In genomic region chr14:121437026-121437425, GRCm38 (mm10) we compare ENCODE assay signal across 8 mouse cellular contexts. TPM values are rescaled to one million over a fixed set of nuclear protein-coding genes. Genes with fewer than 3 reads are reported as not detected.
DNase-seq lines count a peak whose midpoint lies in the region; ATAC-seq and TF ChIP-seq lines count a peak whose summit lies in the region.

No protein-coding gene starts in this region.

- no peak for TF ChIP-seq CTCF in MEL (IDR thresholded peaks at IDR 0.05 in 2 of 3, conservative IDR thresholded peaks at IDR 0.05 in 1 of 3; ENCODE audit: control insufficient read depth in 1 of 3, insufficient read depth in 1 of 3, low read depth in 2 of 3, low read length in 3 of 3, poor library complexity in 1 of 3, severe bottlenecking in 1 of 3)
- no peak for TF ChIP-seq CTCF in lung, adult 2 months (IDR thresholded peaks at IDR 0.05; ENCODE audit: insufficient read depth, low read length)

- peaks cover 0 to 6% of the 10 kb centered on the region in 2 experiments; a peak in 2 of 4 replicates for H3K4me1 ChIP-seq in MEL (ENCODE audit: control insufficient read depth in 1 of 2, insufficient read depth in 2 of 2, low read length in 2 of 2)
- peaks cover 21% of the 10 kb centered on the region for H3K4me1 ChIP-seq in heart, embryonic 16.5 days (ENCODE audit: control insufficient read depth, insufficient read depth, low read length)
- H3K4me1 ChIP-seq in lung, adult 2 months (ENCODE audit: control insufficient read depth, insufficient read depth, low read length): peaks cover 5% of the 10 kb centered on the region; the same call in 1 of the 2 replicates
- H3K4me1 ChIP-seq in hindbrain, embryonic 10.5 days (replicated peaks): no peaks in the 10 kb centered on the region; the same call in 1 of the 2 replicates

- no peak for TF ChIP-seq RAD21 in MEL (IDR thresholded peaks at IDR 0.05; ENCODE audit: low read depth, low read length)

- 41% methylated on average over 6 of the region's 6 CpGs for WGBS in heart, embryonic 16.5 days
- 35% methylated on average over 6 of the region's 6 CpGs for WGBS in lung, adult 2 months
- WGBS in hindbrain, embryonic 10.5 days: 84% methylated on average over 6 of the region's 6 CpGs

- H3K9ac ChIP-seq in MEL (ENCODE audit: control insufficient read depth, low read depth, low read length, poor library complexity, severe bottlenecking): no peak overlapping the region
- no peak overlapping the region for H3K9ac ChIP-seq in heart, embryonic 16.5 days (ENCODE audit: low read length)

- DNase-seq in MEL (ENCODE audit: low read depth, low spot score): peak; percentile 28
- peak; percentile 97 to 98 for DNase-seq in adrenal gland, postnatal 36 days
- DNase-seq in lung, adult 2 months: peak; percentile 47
- DNase-seq in urinary bladder, postnatal 14 days (ENCODE audit: low spot score): peak; percentile 87
- DNase-seq in hindbrain, embryonic 10.5 days (ENCODE audit: low spot score): no peak
- no peak for DNase-seq in thymus, postnatal 14 days
- DNase-seq in c-Kit-positive CD71-positive TER-119-positive erythroid progenitor cells, embryonic 14.5 days (ENCODE audit: low spot score): no peak

- H3K27me3 ChIP-seq in MEL (ENCODE audit: control insufficient read depth in 1 of 2, insufficient read depth in 2 of 2, low read length in 2 of 2): no peaks in the 10 kb centered on the region; a peak in 1 of 4 replicates
- no peaks in the 10 kb centered on the region for H3K27me3 ChIP-seq in heart, embryonic 16.5 days (ENCODE audit: control insufficient read depth, insufficient read depth, low read length)
- H3K27me3 ChIP-seq in hindbrain, embryonic 10.5 days (ENCODE audit: insufficient read depth, poor library complexity, severe bottlenecking): no peaks in the 10 kb centered on the region

- TF ChIP-seq POLR2A in MEL (IDR thresholded peaks at IDR 0.05; ENCODE audit: control insufficient read depth in 1 of 2, insufficient read depth in 1 of 2, low read depth in 1 of 2, low read length in 2 of 2, poor library complexity in 1 of 2): no peak
- no peak for TF ChIP-seq POLR2A in lung, adult 2 months (IDR thresholded peaks at IDR 0.05; ENCODE audit: borderline replicate concordance, extremely low read depth, low read depth, low read length)

- no peaks in the 10 kb centered on the region; a peak in 1 of 4 replicates for H3K36me3 ChIP-seq in MEL (ENCODE audit: control insufficient read depth in 1 of 2, insufficient read depth in 2 of 2, low read length in 2 of 2)
- H3K36me3 ChIP-seq in heart, embryonic 16.5 days (ENCODE audit: control insufficient read depth, insufficient read depth): no peaks in the 10 kb centered on the region
- H3K36me3 ChIP-seq in hindbrain, embryonic 10.5 days: no peaks in the 10 kb centered on the region

- no peak overlapping the region for H3K4me3 ChIP-seq in MEL (ENCODE audit: control insufficient read depth in 1 of 2, insufficient read depth in 1 of 2, low read depth in 2 of 2, low read length in 2 of 2)
- H3K4me3 ChIP-seq in heart, embryonic 16.5 days (ENCODE audit: low read length): no peak overlapping the region
- no peak overlapping the region for H3K4me3 ChIP-seq in lung, adult 2 months (replicated peaks; ENCODE audit: extremely low read depth, low read depth, low read length)
- H3K4me3 ChIP-seq in hindbrain, embryonic 10.5 days: no peak overlapping the region

- H3K9me3 ChIP-seq in MEL (replicated peaks; ENCODE audit: insufficient read depth, low read length): no peaks in the 10 kb centered on the region
- H3K9me3 ChIP-seq in heart, embryonic 16.5 days (replicated peaks; ENCODE audit: control insufficient read depth, low read length): no peaks in the 10 kb centered on the region
- H3K9me3 ChIP-seq in hindbrain, embryonic 10.5 days: no peaks in the 10 kb centered on the region

- no peak for TF ChIP-seq EP300 in MEL (IDR thresholded peaks at IDR 0.05; ENCODE audit: low read depth in 1 of 2, low read length in 2 of 2)

- H3K4me2 ChIP-seq in heart, embryonic 16.5 days (ENCODE audit: low read depth, low read length): no peak overlapping the region

- no peaks in the 10 kb centered on the region for H3K79me2 ChIP-seq in MEL (ENCODE audit: control insufficient read depth, insufficient read depth, low read length, poor library complexity)

- no peak overlapping the region for H3K27ac ChIP-seq in MEL (ENCODE audit: control insufficient read depth, low read depth, low read length)
- H3K27ac ChIP-seq in heart, embryonic 16.5 days (ENCODE audit: low read length): peak overlapping the region; percentile 95
- no peak overlapping the region for H3K27ac ChIP-seq in hindbrain, embryonic 10.5 days

- ATAC-seq in heart, embryonic 16.5 days (replicated peaks; ENCODE audit: extremely low read depth, insufficient read depth, low FRiP score): peak; percentile 11; the same call in 1 of the 2 replicates

TF ChIP-seq in MEL, 35 proteins besides CTCF, POLR2A, EP300 and RAD21:
- TF ChIP-seq TAL1 (IDR thresholded peaks at IDR 0.05; ENCODE audit: low read length) (peak; percentile 29; the same call in 1 of the 2 replicates), MAFK (IDR thresholded peaks at IDR 0.05; ENCODE audit: borderline replicate concordance, low read depth, low read length) (no peak)

RNA-seq across cellular contexts. Expression of gene Stk24, which starts 57.2 kb away (rescaled TPM):
- 60.5 and 62.5 TPM in 2 replicates for total RNA-seq in MEL (2012; rRNA removed)
- 10 to 100 TPM in 1 of 2 experiments, not detected in 1; 79.3 TPM for polyA plus RNA-seq in MEL (2012; ENCODE audit: insufficient read depth in 1 of 2, insufficient read length in 2 of 2, low read depth in 1 of 2, low replicate concordance in 2 of 2, missing spikeins in 1 of 2)
- total RNA-seq in adrenal gland, postnatal 36 days (2021): 100 to 1,000 TPM; 104 to 108 TPM
- 36.6 and 38.6 TPM in 2 replicates for polyA plus RNA-seq in heart, embryonic 16.5 days (2015; fragmentation: Nextera tagmentation; extraction: Ambion mirVana)
- polyA plus RNA-seq in lung, adult 2 months (2012; rRNA removed): 22.0 and 26.9 TPM in 2 replicates
- 32.8 and 36.2 TPM in 2 replicates for polyA plus RNA-seq in hindbrain, embryonic 10.5 days (2016; fragmentation: Nextera tagmentation; extraction: Ambion mirVana)

Comparison
In these comparisons a context has a peak if more than half of its experiments do, and no peak if none do; other contexts are left out.
1. DNase-seq: peak in MEL (single experiment), adrenal gland, postnatal 36 days (2 of 2), lung, adult 2 months (single experiment) and urinary bladder, postnatal 14 days (single experiment); none in hindbrain, embryonic 10.5 days (single experiment), thymus, postnatal 14 days (single experiment) and c-Kit-positive CD71-positive TER-119-positive erythroid progenitor cells, embryonic 14.5 days (single experiment).